Mouse (Mus musculus) intestine, embryonic 14.5 days (tissue): ENCODE data around the gene Sart3. TPM values are rescaled to one million over a fixed set of nuclear protein-coding genes. Genes with fewer than 3 reads are reported as not detected.
"Not testable (repeated sequence)": the region's sequence is repeated elsewhere in the genome, so short reads cannot be mapped to it uniquely, and the experiment has no call there.

ENCODE experiments used
- ATAC-seq: fragments of 200-750 bp; cut with Nextera tagmentation; replicated peaks from 2 replicates; pipeline ENCODE4 v1.8.0; 2017; ENCODE audit warnings: low read depth, moderate number of reproducible peaks, moderate TSS enrichment, moderate library complexity; ENCODE audit not compliant: low FRiP score, low TSS enrichment
- DNase-seq: peaks from one replicate; pipeline ENCODE4 v3.0.0-alpha.2; 2018; ENCODE audit warnings: low spot score
- H3K27ac ChIP-seq: fragments of 300-500 bp; sonication (generic); 2 replicates; pipeline ENCODE4 v1.5.1; 2014; ENCODE audit warnings: low read depth, mild to moderate bottlenecking, control low read depth
- H3K27me3 ChIP-seq: fragments of 300-500 bp; sonication (generic); replicated peaks from 2 replicates; pipeline ENCODE4 v1.6.1; 2014; ENCODE audit warnings: low read length, control low read depth; ENCODE audit not compliant: control insufficient read depth, insufficient read depth
- H3K36me3 ChIP-seq: fragments of 300-500 bp; sonication (generic); 2 replicates; pipeline ENCODE4 v1.6.1; 2014; ENCODE audit warnings: low read length, control low read depth; ENCODE audit not compliant: control insufficient read depth, insufficient read depth
- H3K4me1 ChIP-seq: fragments of 300-500 bp; sonication (generic); replicated peaks from 2 replicates; pipeline ENCODE4 v1.6.1; 2014; ENCODE audit warnings: low read length, control low read depth, mixed read lengths; ENCODE audit not compliant: control insufficient read depth, insufficient read depth
- H3K4me2 ChIP-seq: fragments of 300-500 bp; sonication (generic); 2 replicates; pipeline ENCODE4 v1.6.1; 2014; ENCODE audit warnings: low read length
- H3K4me3 ChIP-seq: fragments of 300-500 bp; sonication (generic); 2 replicates; pipeline ENCODE4 v1.5.1; 2014; ENCODE audit warnings: low read depth, low read length, control low read depth, mixed read lengths
- H3K9ac ChIP-seq: fragments of 300-500 bp; sonication (generic); 2 replicates; pipeline ENCODE4 v1.6.1; 2014; ENCODE audit warnings: mild to moderate bottlenecking, low read length
- H3K9me3 ChIP-seq: fragments of 300-500 bp; sonication (generic); 2 replicates; pipeline ENCODE4 v1.6.1; 2016; ENCODE audit warnings: low read length, control low read depth; ENCODE audit not compliant: control insufficient read depth
- WGBS: fragments of 180-500 bp; shearing (Covaris S2); extraction: QIAGEN DNeasy Blood & Tissue Kit; methylation state at CpG from one replicate; pipeline ENCODE4 v1.1.7; 2014; 5-methylcytosine and 5-hydroxymethylcytosine counted together
- polyA plus RNA-seq: library from polyadenylated mRNA; unstranded; fragments of >200 nt; fragmentation: Nextera tagmentation; extraction: Ambion mirVana; gene quantifications from 2 replicates; pipeline ENCODE4 v1.2.1, GENCODE M21; 2014

Gene Sart3
- 44.0 and 46.3 TPM in 2 replicates for polyA plus RNA-seq

DNA sequence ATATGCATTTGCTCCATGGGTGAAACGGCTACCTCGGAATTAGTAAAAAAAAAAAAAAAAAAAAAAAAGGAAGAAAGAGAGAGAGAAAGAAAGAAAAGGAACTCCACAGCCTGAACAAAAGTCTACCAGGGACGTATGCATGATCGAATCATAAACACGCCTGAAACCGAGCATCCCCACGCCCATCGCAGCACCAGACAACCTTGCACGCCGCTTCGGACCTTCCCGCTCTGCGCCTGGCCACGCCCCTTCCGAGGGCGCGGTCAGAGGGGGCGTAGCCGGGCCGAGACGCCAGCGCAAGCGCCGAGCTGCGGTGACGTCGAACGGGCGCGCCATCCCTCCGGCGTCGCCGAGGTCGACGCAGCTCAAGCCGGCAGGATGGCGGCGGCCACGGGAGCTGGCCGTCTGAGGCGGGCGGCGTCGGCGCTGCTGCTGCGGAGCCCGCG lies at the start of gene Sart3, which contains the start of gene Iscu:
Gene Sart3, minus strand, starts transcription at position 61 of the 446 bp plus-strand sequence.
Gene Iscu, plus strand, starts transcription at position 299 of the 446 bp plus-strand sequence.
- under 1% methylated on average over 46 of the region's 49 CpGs for WGBS
- peak; percentile 83 for ATAC-seq
- H3K27me3 ChIP-seq = no peaks in the 10 kb centered on the region

DNA sequence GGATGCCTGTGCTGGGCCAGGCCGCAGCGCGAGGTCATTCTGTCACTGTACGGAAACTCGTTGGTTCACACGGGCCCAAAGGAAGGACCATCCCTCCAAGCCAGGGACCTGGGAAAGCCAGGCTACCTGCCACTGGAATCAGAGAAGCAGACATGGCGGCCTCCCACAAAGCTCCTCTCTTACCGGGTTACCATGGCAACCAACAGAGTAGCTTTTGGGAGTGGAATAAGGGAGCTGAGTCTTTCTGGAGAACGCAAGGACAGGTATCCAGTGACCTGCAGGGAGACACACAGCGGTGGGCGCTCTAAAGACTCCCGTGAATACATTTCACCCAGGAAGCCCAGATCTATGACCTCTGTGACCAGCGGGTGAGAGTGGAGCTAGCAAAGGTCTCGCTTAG lies 46.3 kb upstream of the Sart3 start:
- DNase-seq = no peak
- H3K9ac ChIP-seq = no peak overlapping the region
- no peaks in the 10 kb centered on the region for H3K4me1 ChIP-seq
- no peaks in the 10 kb centered on the region for H3K9me3 ChIP-seq
- H3K27ac ChIP-seq = no peak overlapping the region
- ATAC-seq = no peak
- H3K4me2 ChIP-seq = no peak overlapping the region
- no peaks in the 10 kb centered on the region; the same call in 1 of the 2 replicates for H3K27me3 ChIP-seq
- 62% methylated on average over 14 of the region's 14 CpGs for WGBS
- H3K36me3 ChIP-seq = no peaks in the 10 kb centered on the region
- H3K4me3 ChIP-seq = no peak overlapping the region

More for the DNA sequence above, at the start of gene Sart3, which contains the start of gene Iscu:
- Histone ChIP-seq H3K36me3 (peaks cover 49% of the 10 kb centered on the region), H3K4me1 (peaks cover 14% of the 10 kb centered on the region), H3K9ac (peak within 1 kb of the TSS; percentile 88), H3K27ac (peak within 1 kb of the TSS; percentile 100), H3K9me3 (no peaks in the 10 kb centered on the region), H3K4me3 (peak within 1 kb of the TSS; percentile 100), H3K4me2 (peak within 1 kb of the TSS; percentile 91)
- DNase-seq = peak; percentile 94

DNA sequence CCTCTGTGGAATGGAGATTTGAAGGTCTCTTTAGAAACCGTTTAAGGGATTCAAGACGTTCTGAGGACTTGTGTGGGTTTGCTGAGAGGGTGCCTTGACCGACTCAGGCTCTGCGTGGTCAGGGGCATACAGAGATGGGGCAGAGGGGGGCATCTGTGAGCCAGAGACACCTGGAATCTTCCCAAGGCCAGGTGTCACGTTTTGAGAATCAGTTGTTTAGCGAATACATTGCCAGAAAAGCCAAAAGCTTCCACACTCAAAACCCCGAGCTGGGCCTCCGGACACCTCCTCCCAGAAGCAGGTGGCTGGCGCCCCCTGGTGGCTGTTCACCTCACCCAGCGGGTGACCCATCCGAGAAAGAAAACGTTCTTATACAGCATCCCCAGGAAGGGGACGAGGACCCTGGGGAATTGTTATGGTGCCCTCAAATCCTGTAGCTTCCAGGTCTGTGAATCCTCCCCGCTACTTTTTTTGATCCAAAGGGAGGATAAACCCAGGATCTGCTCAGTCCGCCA lies 43.4 kb upstream of the Sart3 start:
- Histone ChIP-seq H3K27me3 (no peaks in the 10 kb centered on the region; the same call in 1 of the 2 replicates), H3K4me2 (peak overlapping the region; percentile 7; the same call in 1 of the 2 replicates), H3K36me3 (no peaks in the 10 kb centered on the region), H3K4me1 (no peaks in the 10 kb centered on the region), H3K27ac (no peak overlapping the region), H3K4me3 (no peak overlapping the region), H3K9ac (no peak overlapping the region), H3K9me3 (peaks cover 7% of the 10 kb centered on the region; the same call in 1 of the 2 replicates)
- ATAC-seq = 0 out of 2 replicates have a peak, but pooled peaks have one; percentile 54
- peak; percentile 96 for DNase-seq
- 12% methylated on average over 15 of the region's 15 CpGs for WGBS

DNA sequence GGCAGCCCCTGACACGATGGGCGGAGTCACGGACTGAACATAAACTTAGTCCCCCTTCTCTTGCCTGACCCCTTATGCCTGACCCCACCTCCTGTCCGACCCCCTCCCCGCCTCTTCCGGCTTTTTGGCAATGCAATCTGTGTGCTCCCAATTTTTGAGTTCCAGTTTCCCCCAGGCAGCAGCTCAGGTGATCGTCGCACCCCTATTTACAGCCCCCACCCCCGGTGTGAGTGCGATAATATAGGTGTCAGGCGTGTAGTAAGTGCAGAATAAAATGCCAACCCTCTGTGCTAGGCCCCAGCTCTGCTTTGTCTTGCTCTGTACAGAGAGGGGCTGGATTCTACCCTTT lies 42.7 kb upstream of the Sart3 start:
- Histone ChIP-seq H3K4me3 (no peak overlapping the region), H3K9me3 (peaks cover 7% of the 10 kb centered on the region; the same call in 1 of the 2 replicates), H3K27me3 (no peaks in the 10 kb centered on the region; the same call in 1 of the 2 replicates), H3K36me3 (no peaks in the 10 kb centered on the region), H3K4me1 (no peaks in the 10 kb centered on the region), H3K9ac (no peak overlapping the region), H3K4me2 (no peak overlapping the region), H3K27ac (no peak overlapping the region)
- ATAC-seq = no peak
- 60% methylated on average over 11 of the region's 11 CpGs for WGBS
- no peak for DNase-seq

DNA sequence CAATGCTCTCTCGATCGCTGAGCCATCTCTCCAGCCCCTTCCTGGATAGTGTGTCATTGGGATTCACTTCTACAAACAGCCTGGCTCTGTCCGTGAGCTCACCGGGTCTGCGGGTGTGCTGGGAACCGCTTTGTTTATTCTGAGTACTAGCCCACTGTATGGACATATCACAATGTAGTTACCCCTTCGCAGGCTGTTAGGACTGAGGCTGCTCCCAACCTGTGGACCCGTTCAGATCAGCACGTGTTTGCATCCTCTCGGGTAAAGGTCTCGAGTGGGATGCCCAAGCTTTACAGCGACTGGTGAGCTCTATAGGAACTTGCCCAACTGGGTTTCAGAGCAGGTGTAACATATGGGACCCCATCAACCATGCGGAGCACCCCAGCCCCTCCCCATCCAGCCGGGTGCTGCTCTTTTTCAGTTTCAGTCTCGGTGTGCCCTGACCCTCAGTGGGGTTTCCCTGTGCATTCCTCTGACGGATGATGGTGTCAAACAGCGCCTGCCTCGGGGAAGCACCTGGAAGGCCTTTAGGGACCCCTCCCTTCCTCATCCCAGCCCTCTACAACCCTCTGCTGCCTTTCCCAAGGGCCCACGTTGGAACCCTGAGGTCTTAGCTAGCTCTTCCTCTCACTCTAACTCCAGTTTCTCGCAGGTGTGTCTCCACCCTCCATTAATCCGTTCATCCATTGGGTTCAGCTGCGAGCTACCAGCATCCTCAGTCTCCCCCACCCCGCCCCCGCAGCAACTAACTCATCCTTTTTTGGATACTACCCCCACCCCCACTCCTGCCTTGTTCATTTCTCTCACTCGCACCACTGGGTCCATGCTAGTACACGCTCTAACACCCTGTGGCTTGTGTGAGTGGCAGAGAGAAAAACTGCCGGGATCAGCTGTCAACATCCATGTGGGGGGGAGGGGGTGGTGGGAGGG lies 42.1 kb upstream of the Sart3 start:
- no peak overlapping the region for H3K4me3 ChIP-seq
- no peaks in the 10 kb centered on the region for H3K36me3 ChIP-seq
- no peak overlapping the region for H3K27ac ChIP-seq
- no peak for DNase-seq
- H3K9me3 ChIP-seq = peaks cover 7% of the 10 kb centered on the region; the same call in 1 of the 2 replicates
- H3K4me2 ChIP-seq = no peak overlapping the region
- ATAC-seq = no peak
- H3K9ac ChIP-seq = no peak overlapping the region
- H3K27me3 ChIP-seq = no peaks in the 10 kb centered on the region; the same call in 1 of the 2 replicates
- no peaks in the 10 kb centered on the region for H3K4me1 ChIP-seq
- 39% methylated on average over 27 of the region's 27 CpGs for WGBS

DNA sequence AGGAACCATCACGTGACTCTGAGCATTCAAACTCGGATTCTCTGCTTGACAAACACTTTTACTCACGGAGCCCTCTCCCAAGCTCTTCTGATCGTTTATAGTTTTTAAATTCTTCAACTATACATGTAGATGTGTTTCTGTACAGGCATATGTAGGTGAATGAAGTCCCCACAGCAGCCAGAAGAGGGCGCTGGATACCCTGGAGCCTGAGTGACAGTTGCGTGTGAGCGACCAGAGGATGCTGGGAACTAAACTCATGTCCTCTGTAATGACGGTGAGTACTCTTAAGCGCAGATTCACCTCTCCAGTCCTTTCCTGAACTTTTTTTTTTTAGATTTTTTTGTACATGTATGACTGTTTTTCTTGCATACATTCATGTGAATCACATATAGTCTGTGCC lies 41.3 kb upstream of the Sart3 start:
- Histone ChIP-seq H3K4me1 (no peaks in the 10 kb centered on the region), H3K9ac (no peak overlapping the region), H3K4me3 (no peak overlapping the region), H3K9me3 (peaks cover 7% of the 10 kb centered on the region; the same call in 1 of the 2 replicates), H3K36me3 (no peaks in the 10 kb centered on the region), H3K27me3 (no peaks in the 10 kb centered on the region; the same call in 1 of the 2 replicates), H3K27ac (no peak overlapping the region), H3K4me2 (no peak overlapping the region)
- no peak for ATAC-seq
- no peak for DNase-seq
- WGBS = 21% methylated on average over 9 of the region's 9 CpGs

DNA sequence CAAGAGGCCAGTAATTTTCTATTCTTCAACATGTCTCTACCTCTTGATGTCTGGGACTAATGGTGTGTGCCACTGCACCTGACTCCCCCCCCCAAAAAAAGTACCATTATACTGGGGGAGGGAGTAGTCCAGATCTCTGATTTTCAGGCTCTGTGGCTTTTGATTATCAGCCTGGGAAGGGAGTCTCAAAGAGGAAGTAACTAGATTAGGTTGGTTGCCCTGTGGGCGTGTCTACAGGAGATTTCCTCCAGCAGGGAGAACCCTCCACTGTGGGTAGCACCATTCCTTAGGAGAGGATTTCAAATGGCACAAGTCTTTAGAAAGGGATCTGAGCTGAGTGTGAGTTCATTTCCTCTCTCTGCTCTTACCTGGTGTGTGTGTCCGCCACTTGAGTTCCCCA lies 40.3 kb upstream of the Sart3 start:
- Histone ChIP-seq H3K4me2 (no peak overlapping the region), H3K9me3 (peaks cover 7% of the 10 kb centered on the region; the same call in 1 of the 2 replicates), H3K4me3 (no peak overlapping the region), H3K27me3 (no peaks in the 10 kb centered on the region; the same call in 1 of the 2 replicates), H3K36me3 (no peaks in the 10 kb centered on the region), H3K27ac (no peak overlapping the region), H3K9ac (no peak overlapping the region), H3K4me1 (peaks cover 3% of the 10 kb centered on the region)
- ATAC-seq (no peak), DNase-seq (no peak)
- WGBS = 79% methylated on average over 2 of the region's 2 CpGs

DNA sequence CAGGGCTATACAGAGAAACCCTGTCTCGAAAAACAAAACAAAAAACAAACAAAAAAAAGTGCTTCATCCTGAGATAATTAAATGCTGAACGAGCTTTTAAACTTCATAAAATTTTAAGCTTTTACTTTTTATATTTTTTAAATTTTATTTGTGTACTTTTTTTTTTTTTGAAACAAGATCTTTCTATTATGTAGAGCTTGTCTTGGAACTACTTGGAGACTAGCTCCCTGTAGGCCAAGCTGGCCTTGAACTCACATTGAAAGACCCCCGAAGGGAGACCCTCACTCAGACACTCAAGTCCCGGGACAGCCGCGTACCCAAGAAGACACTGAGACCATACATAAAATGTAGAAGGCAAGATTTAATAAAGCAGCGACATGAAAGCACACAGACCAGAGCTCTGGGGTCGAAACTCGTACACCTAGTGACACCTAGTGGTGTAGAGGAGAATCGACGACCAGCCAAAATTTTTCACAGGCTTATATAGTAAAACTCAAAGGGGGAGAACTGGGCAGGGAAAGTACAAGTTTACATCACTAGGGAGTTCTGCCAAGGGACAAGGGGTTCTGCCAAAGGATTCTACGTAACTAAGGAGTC lies 39.6 kb upstream of the Sart3 start:
- DNase-seq = peak; percentile 68
- H3K27ac ChIP-seq, H3K4me2 ChIP-seq, H3K27me3 ChIP-seq, H3K4me3 ChIP-seq, H3K9me3 ChIP-seq, H3K36me3 ChIP-seq, H3K4me1 ChIP-seq, H3K9ac ChIP-seq, ATAC-seq: not testable (repeated sequence)
- WGBS = 15% methylated on average over 11 of the region's 12 CpGs
